Mouse (Mus musculus) embryonic facial prominence, embryonic 11.5 days (tissue): ENCODE measurements around the gene Nr5a1. TPM values are rescaled to one million over a fixed set of nuclear protein-coding genes. Genes with fewer than 3 reads are reported as not detected.

Experiments used
- ATAC-seq: fragments of 200-750 bp; cut with Nextera tagmentation; replicated peaks from 2 replicates; pipeline ENCODE4 v1.8.0; 2017; ENCODE audit warnings: low read depth; ENCODE audit not compliant: insufficient number of reproducible peaks, low FRiP score, low TSS enrichment
- DNase-seq: peaks from one replicate; pipeline ENCODE4 v3.0.0-alpha.2; 2015; ENCODE audit warnings: low spot score
- H3K27ac ChIP-seq: fragments of 300-500 bp; sonication (generic); replicated peaks from 2 replicates; pipeline ENCODE4 v1.5.1; 2014; ENCODE audit warnings: mild to moderate bottlenecking, low read depth, low read length, control low read depth
- H3K27me3 ChIP-seq: fragments of 300-500 bp; sonication (generic); 2 replicates; pipeline ENCODE4 v1.6.1; 2014; ENCODE audit warnings: mild to moderate bottlenecking, low read length, moderate library complexity, mixed read lengths; ENCODE audit not compliant: control insufficient read depth, insufficient read depth
- H3K36me3 ChIP-seq: fragments of 300-500 bp; sonication (generic); replicated peaks from 2 replicates; pipeline ENCODE4 v1.6.1; 2014; ENCODE audit warnings: low read depth, mild to moderate bottlenecking, low read length, moderate library complexity, mixed read lengths; ENCODE audit not compliant: control insufficient read depth, insufficient read depth
- H3K4me1 ChIP-seq: fragments of 300-500 bp; sonication (generic); 2 replicates; pipeline ENCODE4 v1.6.1; 2014; ENCODE audit warnings: low read length, mixed read lengths; ENCODE audit not compliant: control insufficient read depth, insufficient read depth
- H3K4me2 ChIP-seq: fragments of 300-500 bp; sonication (generic); 2 replicates; pipeline ENCODE4 v1.6.1; 2014; ENCODE audit warnings: low read depth, mild to moderate bottlenecking, control low read depth, low read length, moderate library complexity
- H3K4me3 ChIP-seq: fragments of 300-500 bp; sonication (generic); 2 replicates; pipeline ENCODE4 v1.5.1; 2014; ENCODE audit warnings: low read depth, low read length, control low read depth
- H3K9ac ChIP-seq: fragments of 300-500 bp; sonication (generic); replicated peaks from 2 replicates; pipeline ENCODE4 v1.6.1; 2014; ENCODE audit warnings: mild to moderate bottlenecking, control low read depth, low read length
- H3K9me3 ChIP-seq: fragments of 300-500 bp; sonication (generic); replicated peaks from 2 replicates; pipeline ENCODE4 v1.6.1; 2016; ENCODE audit warnings: mild to moderate bottlenecking, low read length, inconsistent platforms, mixed read lengths; ENCODE audit not compliant: control insufficient read depth
- WGBS: fragments of 180-500 bp; shearing (Covaris S2); extraction: QIAGEN DNeasy Blood & Tissue Kit; methylation state at CpG from one replicate; pipeline ENCODE4 v1.1.7; 2014; 5-methylcytosine and 5-hydroxymethylcytosine counted together
- polyA plus RNA-seq: library from polyadenylated mRNA; unstranded; fragments of >200 nt; fragmentation: Nextera tagmentation; extraction: Ambion mirVana; gene quantifications from 2 replicates; pipeline ENCODE4 v1.2.1, GENCODE M21; 2014

Nr5a1 gene
- polyA plus RNA-seq, 1 experiment from 2014 or later = 0.70 TPM

GRCm38 (mm10) chr2:38712076-38712768, 2.1 kb downstream of the Nr5a1 start:
- no peak overlapping the region for H3K9ac ChIP-seq

GRCm38 (mm10) chr2:38711421-38711861, 2.9 kb downstream of the Nr5a1 start:
- Histone ChIP-seq H3K27ac (no peak overlapping the region), H3K27me3 (peaks cover 79% of the 10 kb centered on the region), H3K9ac (no peak overlapping the region), H3K36me3 (no peaks in the 10 kb centered on the region), H3K9me3 (no peaks in the 10 kb centered on the region), H3K4me3 (peak overlapping the region; percentile 22), H3K4me1 (peaks cover 9% of the 10 kb centered on the region), H3K4me2 (peak overlapping the region; percentile 50)
- DNase-seq = peak; percentile 26
- WGBS = under 1% methylated on average over 40 of the region's 40 CpGs
- no peak for ATAC-seq

More at GRCm38 (mm10) chr2:38712076-38712768, 2.1 kb downstream of the Nr5a1 start:
- Histone ChIP-seq H3K36me3 (no peaks in the 10 kb centered on the region), H3K4me1 (peaks cover 9% of the 10 kb centered on the region), H3K27me3 (peaks cover 71% of the 10 kb centered on the region), H3K9me3 (no peaks in the 10 kb centered on the region), H3K4me3 (peak overlapping the region; percentile 22), H3K27ac (no peak overlapping the region), H3K4me2 (peak overlapping the region; percentile 50)
- DNase-seq (no peak), ATAC-seq (no peak)
- WGBS = 3% methylated on average over 41 of the region's 58 CpGs

- Histone ChIP-seq H3K9ac (peak overlapping the region; percentile 28; the same call in 1 of the 2 replicates), H3K4me3 (peak overlapping the region; percentile 23), H3K4me1 (peaks cover 9% of the 10 kb centered on the region), H3K36me3 (no peaks in the 10 kb centered on the region), H3K9me3 (no peaks in the 10 kb centered on the region), H3K27ac (no peak overlapping the region), H3K4me2 (peak overlapping the region; percentile 44), H3K27me3 (peaks cover 80% of the 10 kb centered on the region)
- DNase-seq (peak; percentile 45), ATAC-seq (no peak)
- WGBS = under 1% methylated on average over 75 of the region's 75 CpGs
Observed at GRCm38 (mm10) chr2:38710304-38711241, 3.8 kb downstream of the Nr5a1 start.

- Histone ChIP-seq H3K27me3 (peaks cover 73% of the 10 kb centered on the region), H3K9me3 (no peaks in the 10 kb centered on the region), H3K27ac (no peak overlapping the region), H3K36me3 (no peaks in the 10 kb centered on the region), H3K4me3 (no peak overlapping the region), H3K9ac (no peak overlapping the region), H3K4me1 (peaks cover 9% of the 10 kb centered on the region), H3K4me2 (no peak overlapping the region)
- ATAC-seq (no peak), DNase-seq (no peak)
- WGBS = 22% methylated on average over 12 of the region's 12 CpGs
Observed at GRCm38 (mm10) chr2:38708907-38709688, 5.2 kb downstream of the Nr5a1 start.

DNA sequence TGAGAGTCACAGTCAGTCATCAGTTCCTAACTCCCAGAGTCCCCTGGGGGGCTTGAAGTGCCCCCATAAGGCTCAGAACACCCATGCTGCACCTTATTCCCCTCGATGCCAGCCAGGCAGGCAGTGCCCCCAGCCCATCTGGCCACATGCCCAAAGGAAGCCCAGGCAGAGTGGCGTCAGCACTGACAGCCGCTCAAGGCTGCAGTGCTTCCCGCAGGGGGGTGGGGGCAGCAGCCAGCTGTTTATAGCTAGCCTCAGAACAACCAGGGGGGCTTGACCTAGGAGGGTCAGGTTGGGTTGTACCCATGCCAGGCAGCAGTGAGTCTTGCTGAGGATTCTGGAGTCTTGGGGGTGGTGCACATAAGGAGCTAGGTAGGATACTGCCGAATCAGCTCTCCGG, 7.7 kb downstream of the Nr5a1 start:
- Histone ChIP-seq H3K4me3 (no peak overlapping the region), H3K27me3 (peaks cover 50% of the 10 kb centered on the region), H3K4me1 (peaks cover 9% of the 10 kb centered on the region), H3K9me3 (no peaks in the 10 kb centered on the region), H3K36me3 (no peaks in the 10 kb centered on the region), H3K9ac (no peak overlapping the region), H3K27ac (no peak overlapping the region), H3K4me2 (no peak overlapping the region)
- DNase-seq (no peak), ATAC-seq (no peak)
- 39% methylated on average over 6 of the region's 6 CpGs for WGBS

- no peak for ATAC-seq
- WGBS = 69% methylated on average over 4 of the region's 4 CpGs
- H3K4me1 ChIP-seq = peaks cover under 1% of the 10 kb centered on the region; the same call in 1 of the 2 replicates
- no peak overlapping the region for H3K4me3 ChIP-seq
- no peak for DNase-seq
- no peak overlapping the region for H3K4me2 ChIP-seq
- no peak overlapping the region for H3K27ac ChIP-seq
- H3K9ac ChIP-seq = no peak overlapping the region
- H3K36me3 ChIP-seq = no peaks in the 10 kb centered on the region
- no peaks in the 10 kb centered on the region for H3K9me3 ChIP-seq
- H3K27me3 ChIP-seq = peaks cover 36% of the 10 kb centered on the region
Observed at GRCm38 (mm10) chr2:38705036-38705435, 9.3 kb downstream of the Nr5a1 start.

DNA sequence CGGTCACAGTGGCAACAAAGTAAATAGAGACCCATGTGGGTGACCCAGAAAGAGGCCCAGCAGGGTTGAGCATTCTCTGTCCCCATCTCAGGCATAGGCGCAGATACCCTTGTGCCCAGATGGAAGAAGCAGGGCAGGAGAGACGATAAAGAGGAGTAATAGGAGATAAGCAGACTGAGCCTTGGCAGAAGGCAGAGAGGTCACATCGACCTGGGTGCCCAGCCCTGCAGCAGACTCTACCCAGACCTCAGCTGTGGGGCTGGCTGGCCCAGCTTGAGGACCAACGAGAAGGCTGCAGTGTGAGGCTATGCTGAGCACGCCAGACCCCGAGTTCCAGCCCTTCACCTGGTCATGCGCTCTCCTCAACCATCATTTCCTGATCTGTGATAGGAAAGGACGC, 10.0 kb downstream of the Nr5a1 start:
- peaks cover 29% of the 10 kb centered on the region for H3K27me3 ChIP-seq
- no peak overlapping the region for H3K27ac ChIP-seq
- H3K4me1 ChIP-seq = no peaks in the 10 kb centered on the region
- H3K4me3 ChIP-seq = no peak overlapping the region
- no peak overlapping the region for H3K4me2 ChIP-seq
- no peaks in the 10 kb centered on the region for H3K36me3 ChIP-seq
- no peak for ATAC-seq
- no peak for DNase-seq
- no peaks in the 10 kb centered on the region for H3K9me3 ChIP-seq
- H3K9ac ChIP-seq = no peak overlapping the region
- WGBS = 84% methylated on average over 9 of the region's 9 CpGs
